Mouse (Mus musculus): ENCODE measurements at regions not wholly inside any gene's neighbourhood (a gene's known extent, or its start where the extent isn't known, plus 50 kb on each side); places are given as distances from the start of the nearest gene placed in this dataset.

GRCm38 (mm10) chr2:81251321-81251720 is 634.3 kb downstream of the Nup35 start:
- no peak for DNase-seq

GRCm38 (mm10) chr2:81262056-81262765 is 645.2 kb downstream of the Nup35 start:
- no peak for DNase-seq

- DNase-seq: peak; percentile 53 to 60
Measured at GRCm38 (mm10) chr2:81269245-81269880, 652.3 kb downstream of the Nup35 start.

- DNase-seq: no peak
Measured at GRCm38 (mm10) chr2:81270914-81271313, 653.9 kb downstream of the Nup35 start.

GRCm38 (mm10) chr2:81272536-81272935 is 655.5 kb downstream of the Nup35 start:
- DNase-seq: no peak

- no peak for DNase-seq
Measured at GRCm38 (mm10) chr2:81287414-81287813, 670.4 kb downstream of the Nup35 start.

GRCm38 (mm10) chr2:81328648-81329047 is 711.6 kb downstream of the Nup35 start:
- DNase-seq: no peak

- DNase-seq: no peak
Measured at GRCm38 (mm10) chr2:81336982-81337381, 716.0 kb upstream of the Zfp804a start.

- no peak for DNase-seq
Measured at GRCm38 (mm10) chr2:81340417-81340816, 712.6 kb upstream of the Zfp804a start.

Data from cerebellum, postnatal 14 days (tissue).